Mouse (Mus musculus): ENCODE data around the gene Abcb5. TPM values are rescaled to one million over a fixed set of nuclear protein-coding genes. Genes with fewer than 3 reads are reported as not detected.

Gene Abcb5
- polyA plus RNA-seq (2015; fragmentation: Nextera tagmentation; extraction: Ambion mirVana), result not detected in 2 replicates

GRCm38 (mm10) chr12:118966321-118966720 is at the start of gene Abcb5:
Gene Abcb5, minus strand, starts transcription at chr12:118966421.

GRCm38 (mm10) chr12:118846221-118846620 is 120.0 kb downstream of the Abcb5 start, which contains the start of gene Sp8:
Gene Sp8, plus strand, starts transcription at chr12:118846329.

Other genes with a start within 250 kb of the Abcb5 start
- gene Sp8, start 120.1 kb downstream of the Abcb5 start, polyA plus RNA-seq (2015; fragmentation: Nextera tagmentation; extraction: Ambion mirVana), result 3.9 and 4.3 TPM in 2 replicates

All from neural tube, postnatal 0 days (tissue).